Mouse (Mus musculus): Measurements from ENCODE around the gene Perm1.

DNA sequence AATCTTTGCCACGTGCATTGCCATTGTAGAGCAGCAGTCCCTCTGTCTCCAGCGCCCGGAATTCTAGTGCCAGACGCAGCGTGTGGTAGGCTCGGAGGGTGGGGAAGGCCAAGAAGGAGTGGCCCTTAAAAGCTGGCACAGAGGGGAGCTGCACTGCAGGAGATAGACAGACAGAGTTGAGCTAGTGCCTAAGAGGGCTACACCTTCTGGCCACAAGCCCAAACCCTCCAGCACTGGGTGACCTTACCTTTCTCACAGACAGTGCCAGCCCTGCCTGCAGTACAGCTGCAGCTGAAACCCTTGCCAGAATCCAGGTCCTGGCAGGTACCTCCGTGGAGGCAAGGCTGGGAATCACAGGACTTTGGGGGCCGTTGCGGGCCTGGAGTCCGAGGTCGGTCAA, 43.8 kb upstream of the Perm1 start:
- TF ChIP-seq CTCF (IDR thresholded peaks at IDR 0.05; ENCODE audit: low read depth), result no peak
- TF ChIP-seq EP300 (IDR thresholded peaks at IDR 0.05; ENCODE audit: low read depth), result no peak

Measured in heart, postnatal 0 days (tissue).